Mouse (Mus musculus) urinary bladder, postnatal 25 days (tissue): ENCODE measurements at regions not wholly inside any gene's neighbourhood (a gene's known extent, or its start where the extent isn't known, plus 50 kb on each side); places are given as distances from the start of the nearest gene placed in this dataset.

ENCODE experiments used
- DNase-seq: peaks from one replicate; pipeline ENCODE4 v3.0.0; 2022; ENCODE audit warnings: low spot score

DNA sequence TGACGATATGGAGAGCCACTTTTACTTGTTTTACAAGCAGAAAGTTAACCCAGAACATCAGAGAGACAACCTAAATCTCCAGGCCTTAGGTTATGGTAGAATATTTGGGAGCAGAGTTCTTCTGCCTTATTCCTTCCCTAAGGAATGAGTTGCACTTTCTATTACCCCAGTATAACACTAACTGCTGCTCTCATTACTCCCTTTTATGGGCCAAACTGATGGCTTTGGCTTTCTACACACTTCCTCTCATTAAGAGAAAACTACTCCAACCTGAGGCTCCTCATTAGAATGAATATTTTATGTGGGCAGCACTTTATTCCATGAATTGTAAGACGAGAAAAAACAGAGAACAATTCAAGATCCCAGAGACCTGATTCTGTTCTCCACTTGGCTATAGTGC, 289.0 kb upstream of the Tnc start:
- DNase-seq, result no peak

DNA sequence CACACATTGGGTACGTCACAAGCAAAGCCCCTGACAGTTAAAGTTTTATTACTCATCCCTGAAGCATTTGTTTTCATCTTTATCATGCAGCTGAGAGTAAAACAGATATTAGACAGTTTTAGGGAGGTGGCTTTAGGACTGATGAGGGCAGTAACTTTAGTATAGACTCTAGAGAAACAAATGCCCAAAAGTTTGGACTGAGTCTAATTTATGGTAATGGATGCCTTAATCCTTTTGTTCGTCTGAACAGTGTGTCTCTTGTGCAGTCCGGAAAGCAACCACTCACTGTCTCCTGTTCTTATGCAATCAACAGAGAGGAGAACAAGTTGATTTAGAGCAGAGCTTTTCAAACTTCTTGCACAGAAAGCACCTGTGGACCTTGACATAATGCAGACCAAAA, 283.4 kb upstream of the Tnc start:
- no peak for DNase-seq

GRCm38 (mm10) chr4:64324391-64324790, 277.6 kb upstream of the Tnc start:
- no peak for DNase-seq

DNA sequence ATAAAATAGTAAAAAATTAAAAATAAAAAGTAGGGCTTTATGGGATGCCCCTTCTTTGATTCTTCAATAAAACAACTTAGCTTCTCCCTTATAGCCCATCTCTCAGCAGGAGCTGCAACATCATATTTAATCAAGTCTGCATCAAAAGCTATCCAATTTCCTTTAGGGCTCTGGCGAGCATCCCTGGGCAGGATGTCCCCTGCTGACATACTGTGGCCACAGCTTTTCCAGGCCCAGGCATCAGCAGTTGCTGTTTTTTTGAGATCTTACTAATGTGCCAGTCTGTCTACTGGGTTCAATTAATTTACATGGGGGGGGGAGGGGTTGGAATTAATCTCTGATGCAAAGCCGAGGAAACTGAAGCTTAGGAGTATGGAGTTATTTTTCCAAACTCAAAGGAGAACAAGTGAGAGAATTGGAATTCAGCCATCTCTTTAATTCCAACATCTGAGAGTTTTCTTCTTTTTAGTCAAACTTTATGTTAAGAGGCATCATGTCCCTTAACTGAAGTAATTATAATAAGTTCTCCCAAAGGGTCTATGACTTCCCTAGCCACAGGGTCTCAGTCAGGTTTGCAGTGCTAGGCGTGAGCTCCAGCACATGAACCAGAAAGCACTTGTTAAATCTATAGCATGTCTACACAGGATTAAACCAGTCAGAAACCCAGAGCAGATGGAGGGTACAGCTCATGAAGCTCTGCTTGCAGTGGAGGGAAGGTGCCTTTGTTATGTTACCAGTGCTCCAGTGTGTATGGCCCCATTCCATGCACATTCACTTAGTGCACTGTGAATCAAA, 269.9 kb upstream of the Tnc start:
- DNase-seq, result no peak

- DNase-seq, result no peak
Observed at GRCm38 (mm10) chr4:64296941-64297340, 250.1 kb upstream of the Tnc start.

DNA sequence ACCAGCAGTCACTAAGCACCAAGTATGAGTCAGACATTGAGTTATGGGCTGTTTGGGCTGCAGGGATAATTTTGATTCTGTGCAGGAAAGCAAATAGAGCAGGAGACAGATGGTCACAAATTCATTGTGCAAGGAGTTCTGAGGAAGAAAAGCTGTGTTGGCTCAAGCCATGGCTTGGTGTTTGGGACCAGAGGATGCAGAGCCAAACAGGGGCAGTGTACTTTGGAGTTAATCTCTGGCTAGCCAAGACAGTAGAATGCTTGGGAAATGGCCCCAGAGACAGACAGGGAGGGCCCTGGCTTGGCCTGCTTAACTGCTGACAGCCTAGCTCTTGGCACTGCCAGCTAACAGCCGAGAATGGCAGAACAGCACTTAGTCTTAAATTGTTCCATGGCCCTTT, 235.7 kb upstream of the Tnc start:
- DNase-seq, result no peak

DNA sequence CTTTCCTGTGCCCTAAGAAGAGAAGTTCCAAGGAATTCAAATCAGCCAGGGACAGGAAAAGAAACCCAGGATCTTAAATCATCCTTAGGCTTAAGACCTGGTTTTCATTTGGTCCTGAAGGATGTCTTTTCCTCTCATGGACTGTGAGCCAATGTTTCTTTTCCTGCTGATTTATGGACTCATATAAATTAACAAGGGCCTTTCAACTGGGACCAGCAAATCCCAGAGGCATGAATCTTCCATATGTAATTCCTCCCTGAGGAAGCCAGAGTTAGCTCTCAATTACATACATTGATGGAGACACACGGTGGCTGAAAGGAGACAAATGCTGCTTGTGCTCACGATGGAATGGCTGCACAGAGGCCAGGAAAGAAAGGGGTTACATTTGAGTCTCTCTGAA, 230.2 kb upstream of the Tnc start:
- no peak for DNase-seq

- no peak for DNase-seq
Observed at GRCm38 (mm10) chr4:64274291-64274960, 227.6 kb upstream of the Tnc start.

GRCm38 (mm10) chr4:64269846-64270245, 223.0 kb upstream of the Tnc start:
- DNase-seq, result no peak

GRCm38 (mm10) chr4:64269117-64269516, 222.3 kb upstream of the Tnc start:
- no peak for DNase-seq

DNA sequence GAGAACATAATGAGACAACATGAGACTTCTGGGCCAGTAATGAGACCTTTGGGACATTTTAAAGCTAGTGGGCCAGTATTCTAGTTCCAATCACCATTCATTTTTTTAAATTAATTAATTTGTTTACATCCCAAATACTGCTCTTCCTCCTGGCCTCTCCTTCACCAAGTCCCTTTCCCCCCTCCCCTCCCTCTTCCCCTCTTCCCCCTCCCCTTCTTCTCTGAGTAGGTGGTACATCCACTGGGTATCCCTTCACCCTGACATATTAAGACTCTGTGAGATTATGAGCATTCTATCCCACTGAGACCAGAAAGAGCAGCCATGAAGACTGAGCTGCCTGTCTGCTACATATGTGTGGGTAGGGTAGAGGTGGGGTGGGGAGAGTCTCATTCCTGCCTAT, 213.7 kb upstream of the Tnc start:
- no peak for DNase-seq

GRCm38 (mm10) chr4:64260188-64260444, 213.3 kb upstream of the Tnc start:
- DNase-seq, result no peak

DNA sequence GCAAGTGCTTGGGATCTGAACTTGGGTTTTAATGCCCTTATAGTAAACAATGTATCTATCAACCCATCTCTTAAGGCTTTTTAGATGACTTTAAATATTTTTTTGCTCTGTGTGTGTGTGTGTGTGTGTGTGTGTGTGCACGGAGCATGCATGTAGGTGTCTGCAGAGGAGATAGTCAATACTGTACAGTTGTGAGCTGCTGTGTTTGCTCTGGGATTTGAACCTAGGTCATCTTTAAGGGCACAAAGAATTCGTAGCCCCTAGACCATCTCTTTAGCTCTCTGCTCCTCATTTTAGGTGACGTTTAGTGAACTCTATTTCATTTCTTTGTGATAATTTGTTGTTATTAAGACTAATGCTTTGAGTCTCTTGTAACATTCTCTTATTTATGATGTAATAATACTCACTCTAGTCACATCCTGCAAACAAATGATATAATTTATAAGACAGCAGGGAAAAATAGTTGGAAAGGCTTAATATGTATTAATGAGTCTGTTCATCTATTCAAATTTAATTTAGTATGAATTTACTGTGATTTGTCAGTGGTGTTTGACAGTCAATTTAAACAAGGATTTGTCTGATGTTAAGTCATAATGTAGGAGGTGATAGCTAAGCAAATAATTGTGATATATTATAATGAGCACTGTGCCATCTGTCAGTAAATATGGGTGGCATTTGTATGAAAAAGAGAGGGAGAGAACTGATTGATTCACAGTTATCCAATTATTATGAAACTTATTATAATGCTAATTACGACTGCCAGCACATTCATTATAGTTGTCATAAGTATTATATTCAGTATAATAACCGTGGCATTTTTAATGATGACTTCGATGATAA, 212.8 kb upstream of the Tnc start:
- no peak for DNase-seq

DNA sequence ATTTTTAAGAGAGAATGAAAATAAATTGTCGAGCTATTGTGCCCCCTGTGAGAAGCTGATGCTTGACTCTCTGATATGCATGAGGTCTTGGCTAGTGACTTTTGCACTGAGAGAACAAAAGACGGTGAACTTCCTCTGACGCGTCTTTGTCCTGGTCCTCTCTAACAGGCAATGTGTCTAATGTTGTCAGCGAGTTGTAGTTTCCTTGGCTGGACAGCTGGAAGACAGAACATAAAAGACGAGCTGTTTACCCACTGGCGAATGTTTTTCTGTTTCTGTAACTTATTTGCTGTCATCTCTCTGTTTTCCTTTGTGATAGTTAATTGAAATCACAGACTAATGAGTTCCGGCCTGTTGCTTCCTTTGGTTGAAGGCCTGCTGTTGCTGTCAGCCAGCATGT, 208.4 kb upstream of the Tnc start:
- DNase-seq, result no peak

DNA sequence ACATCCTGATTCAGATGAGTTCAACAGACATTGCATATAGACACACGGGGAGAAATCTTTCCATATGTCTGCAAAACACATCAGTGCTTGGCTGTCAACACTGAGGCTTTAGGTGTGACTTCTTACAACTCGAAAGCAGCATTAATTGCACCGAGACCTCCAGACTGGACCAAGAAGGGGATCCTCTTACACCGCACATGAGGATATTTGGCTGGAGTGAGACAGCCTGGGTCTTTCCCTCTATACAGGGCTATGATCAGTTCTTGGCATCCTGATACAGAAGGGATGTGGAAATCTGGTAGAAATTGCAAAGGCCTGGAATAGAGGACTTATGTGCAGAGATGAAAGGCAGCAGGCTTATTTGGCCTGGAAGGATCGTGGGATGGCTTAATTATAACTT, 203.9 kb upstream of the Tnc start:
- no peak for DNase-seq

GRCm38 (mm10) chr4:64238196-64238740, 191.5 kb upstream of the Tnc start:
- no peak for DNase-seq

DNA sequence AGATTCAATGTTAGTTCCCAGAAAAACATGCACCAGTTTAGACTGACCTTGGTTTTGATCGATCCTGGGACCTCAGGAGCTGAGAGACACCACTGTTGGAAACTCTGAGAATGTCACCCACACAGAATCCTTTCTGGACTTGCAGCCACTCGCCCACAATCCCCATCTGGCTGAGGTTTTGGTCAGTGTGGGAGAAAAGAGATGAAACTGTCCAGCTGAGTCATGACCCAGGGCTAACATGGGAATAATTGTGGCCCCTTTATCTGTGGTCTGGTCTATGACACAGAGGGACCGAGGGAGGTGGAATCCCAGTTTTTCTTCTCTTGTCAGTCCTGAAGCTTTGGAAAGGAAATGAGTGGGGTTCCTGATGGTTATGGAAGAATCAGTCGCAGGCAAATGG, 188.7 kb upstream of the Tnc start:
- DNase-seq, result no peak

DNA sequence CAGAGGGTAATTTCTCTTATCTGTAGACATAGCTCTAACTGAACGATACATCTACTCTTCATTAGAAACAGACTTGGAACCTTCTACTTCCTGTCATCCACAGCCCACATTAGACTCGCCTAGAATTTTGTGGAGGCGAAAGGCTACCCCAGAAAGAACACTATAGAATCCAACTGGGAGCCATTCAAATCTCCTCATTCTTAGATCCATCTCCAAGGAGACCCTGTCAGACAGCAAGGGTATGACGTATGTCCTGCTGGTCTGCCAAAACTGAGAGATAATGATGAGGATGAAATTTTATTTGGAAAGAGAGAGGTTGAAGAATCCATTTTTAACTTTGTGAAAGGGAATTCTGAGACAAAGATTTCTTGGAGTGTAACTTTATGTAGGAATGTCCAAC, 185.3 kb upstream of the Tnc start:
- DNase-seq, result no peak

- no peak for DNase-seq
Observed at GRCm38 (mm10) chr4:64228341-64228740, 181.5 kb upstream of the Tnc start.

GRCm38 (mm10) chr4:64226635-64227034, 179.8 kb upstream of the Tnc start:
- DNase-seq, result no peak

GRCm38 (mm10) chr4:64224918-64225317, 178.1 kb upstream of the Tnc start:
- no peak for DNase-seq

- DNase-seq, result no peak
Observed at GRCm38 (mm10) chr4:64219802-64220201, 173.0 kb upstream of the Tnc start.
